Mouse (Mus musculus): ENCODE data around the gene Otub2.
A peak's percentile ranks its signal among the peaks of the same experiment; 100 is the strongest.

Gene Otub2

GRCm38 (mm10) chr12:103388505-103389347 is at the start of gene Otub2:
Gene Otub2, plus strand, starts transcription at chr12:103388682.
- peak; percentile 90 for DNase-seq (ENCODE audit: low spot score)

- DNase-seq (ENCODE audit: low spot score) = no peak
These were observed 47.3 kb upstream of the Otub2 start for GRCm38 (mm10) chr12:103341212-103341611.

- DNase-seq (ENCODE audit: low spot score) = no peak
These were observed 45.0 kb upstream of the Otub2 start for GRCm38 (mm10) chr12:103343456-103343855.

- DNase-seq (ENCODE audit: low spot score) = no peak
These were observed 43.5 kb upstream of the Otub2 start for GRCm38 (mm10) chr12:103344934-103345333.

GRCm38 (mm10) chr12:103346945-103347344 is 41.5 kb upstream of the Otub2 start:
- DNase-seq (ENCODE audit: low spot score) = no peak

GRCm38 (mm10) chr12:103347406-103347805 is 41.1 kb upstream of the Otub2 start:
- DNase-seq (ENCODE audit: low spot score) = no peak

- peak; percentile 49 for DNase-seq (ENCODE audit: low spot score)
These were observed 40.0 kb upstream of the Otub2 start for GRCm38 (mm10) chr12:103348506-103348905.

GRCm38 (mm10) chr12:103352735-103353134 is 35.7 kb upstream of the Otub2 start:
- DNase-seq (ENCODE audit: low spot score) = no peak

- peak; percentile 24 for DNase-seq (ENCODE audit: low spot score)
These were observed 34.9 kb upstream of the Otub2 start for GRCm38 (mm10) chr12:103353538-103353937.

- DNase-seq (ENCODE audit: low spot score) = no peak
These were observed 32.6 kb upstream of the Otub2 start, which contains the start of gene Asb2 for GRCm38 (mm10) chr12:103355746-103356414. Gene Asb2, minus strand, starts transcription at chr12:103356001.

- no peak for DNase-seq (ENCODE audit: low spot score)
These were observed 32.1 kb upstream of the Otub2 start for GRCm38 (mm10) chr12:103356415-103356748.

- no peak for DNase-seq (ENCODE audit: low spot score)
These were observed 30.3 kb upstream of the Otub2 start for GRCm38 (mm10) chr12:103358216-103358615.

- DNase-seq (ENCODE audit: low spot score) = no peak
These were observed 29.3 kb upstream of the Otub2 start for GRCm38 (mm10) chr12:103358951-103359801.

GRCm38 (mm10) chr12:103360812-103361211 is 27.7 kb upstream of the Otub2 start:
- no peak for DNase-seq (ENCODE audit: low spot score)

- DNase-seq (ENCODE audit: low spot score) = no peak
These were observed 26.8 kb upstream of the Otub2 start for GRCm38 (mm10) chr12:103361539-103362307.

- DNase-seq (ENCODE audit: low spot score) = no peak
These were observed 26.1 kb upstream of the Otub2 start for GRCm38 (mm10) chr12:103362336-103362735.

- no peak for DNase-seq (ENCODE audit: low spot score)
These were observed 21.3 kb upstream of the Otub2 start for GRCm38 (mm10) chr12:103367171-103367570.

GRCm38 (mm10) chr12:103367620-103368325 is 20.7 kb upstream of the Otub2 start:
- peak; percentile 29 for DNase-seq (ENCODE audit: low spot score)

- DNase-seq (ENCODE audit: low spot score) = no peak
These were observed 20.2 kb upstream of the Otub2 start for GRCm38 (mm10) chr12:103368326-103368669.

GRCm38 (mm10) chr12:103368777-103369176 is 19.7 kb upstream of the Otub2 start:
- no peak for DNase-seq (ENCODE audit: low spot score)

GRCm38 (mm10) chr12:103370861-103371260 is 17.6 kb upstream of the Otub2 start:
- no peak for DNase-seq (ENCODE audit: low spot score)

All from urinary bladder, postnatal 10 days (tissue).